Mouse (Mus musculus) heart, postnatal 10 days (tissue): ENCODE results near the gene Pigg. TPM values are rescaled to one million over a fixed set of nuclear protein-coding genes. Genes with fewer than 3 reads are reported as not detected.
"Not testable (repeated sequence)": the region's sequence is repeated elsewhere in the genome, so short reads cannot be mapped to it uniquely, and the experiment has no call there.

ENCODE experiments used
- DNase-seq, 2 experiments: peaks; one replicate each; pipeline ENCODE4 v3.0.0; 2021
- intact Hi-C: fragments of 180-260 bp; cut with DNase I; formaldehyde crosslinking; loops from one replicate; pipeline ENCODE4 v1.15.1; 2025
- total RNA-seq, 2 experiments: library from RNA; stranded (reverse); gene quantifications; 2 replicates each; pipeline ENCODE4 v1.2.3; 2021

The Pigg gene
- 1 to 10 TPM; 6.1 to 6.5 TPM for total RNA-seq

GRCm38 (mm10) chr5:108312224-108313064, at the start of gene Pigg:
Gene Pigg, plus strand, starts transcription at chr5:108312609.
- peak; percentile 94 to 97 for DNase-seq

GRCm38 (mm10) chr5:108262722-108263121, 49.7 kb upstream of the Pigg start:
- DNase-seq = peak in 1 of 2 experiments; percentile 20
- intact Hi-C loops = no loop called here

More at GRCm38 (mm10) chr5:108312224-108313064, at the start of gene Pigg:
- intact Hi-C loops = loop anchor here (1.0 to 5.0 kb wide), 2 partner anchors 44 to 180 kb away; partner anchors contain the start of genes Ccdc18, Dr1 and Tmed5

- DNase-seq, intact Hi-C loops: not testable (repeated sequence)
Measured at GRCm38 (mm10) chr5:108263785-108264184, 48.6 kb upstream of the Pigg start.

GRCm38 (mm10) chr5:108266990-108267389, 45.4 kb upstream of the Pigg start:
- no peak for DNase-seq
- intact Hi-C loops = no loop called here

GRCm38 (mm10) chr5:108268127-108269062, 44.0 kb upstream of the Pigg start, which contains the start of gene Dr1:
Gene Dr1, plus strand, starts transcription at chr5:108268897.
- DNase-seq = peak; percentile 89 to 90
- intact Hi-C loops = loop anchor here (1.0 kb wide), 1 partner anchor 44 kb away; the partner anchor contains the start of gene Pigg

- intact Hi-C loops = no loop called here
- peak in 1 of 2 experiments; percentile 27 for DNase-seq
Measured at GRCm38 (mm10) chr5:108269063-108269810, 43.2 kb upstream of the Pigg start.

- DNase-seq = no peak
- intact Hi-C loops = no loop called here
Measured at GRCm38 (mm10) chr5:108269811-108270151, 42.6 kb upstream of the Pigg start.

GRCm38 (mm10) chr5:108270415-108270814, 42.0 kb upstream of the Pigg start:
- intact Hi-C loops = no loop called here
- no peak for DNase-seq

GRCm38 (mm10) chr5:108271345-108271744, 41.1 kb upstream of the Pigg start:
- intact Hi-C loops, DNase-seq: not testable (repeated sequence)

GRCm38 (mm10) chr5:108286957-108287356, 25.5 kb upstream of the Pigg start:
- DNase-seq = no peak
- intact Hi-C loops = no loop called here

- intact Hi-C loops = no loop called here
- no peak for DNase-seq
Measured at GRCm38 (mm10) chr5:108301567-108301966, 10.8 kb upstream of the Pigg start.

GRCm38 (mm10) chr5:108313065-108313860, 854 bp downstream of the Pigg start:
- intact Hi-C loops = loop anchor here (5.0 kb wide), 1 partner anchor 181 kb away; the partner anchor contains the start of genes Ccdc18 and Tmed5
- DNase-seq = peak in 1 of 2 experiments; percentile 2

- DNase-seq = no peak
- intact Hi-C loops = no loop called here
Measured at GRCm38 (mm10) chr5:108331051-108331450, 18.6 kb downstream of the Pigg start.

- DNase-seq = no peak
- intact Hi-C loops = no loop called here
Measured at GRCm38 (mm10) chr5:108337385-108337784, 25.0 kb downstream of the Pigg start.

GRCm38 (mm10) chr5:108338049-108338448, 25.6 kb downstream of the Pigg start:
- no peak for DNase-seq
- intact Hi-C loops = no loop called here

GRCm38 (mm10) chr5:108343680-108344170, 31.3 kb downstream of the Pigg start:
- DNase-seq = no peak
- intact Hi-C loops = no loop called here

- DNase-seq = no peak
- intact Hi-C loops = no loop called here
Measured at GRCm38 (mm10) chr5:108345313-108346071, 33.1 kb downstream of the Pigg start.

- no peak for DNase-seq
- intact Hi-C loops = no loop called here
Measured at GRCm38 (mm10) chr5:108347843-108348242, 35.4 kb downstream of the Pigg start.
